Mouse (Mus musculus) heart, adult 2 months (tissue): ENCODE data around the gene Hoxb2.

Source experiments
- CTCF ChIP-seq: fragments of 200-600 bp; IDR thresholded peaks from 2 replicates; pipeline ENCODE4 v1.8.1; 2022; ENCODE audit warnings: antibody characterized with exemption, mild to moderate bottlenecking, moderate library complexity
- EP300 ChIP-seq: fragments of 200-500 bp; IDR thresholded peaks from 2 replicates; pipeline ENCODE4 v1.6.1; 2011; ENCODE audit warnings: low read depth, low read length, control low read depth; ENCODE audit not compliant: insufficient read depth
- POLR2A ChIP-seq: fragments of 200-500 bp; IDR thresholded peaks from 2 replicates; pipeline ENCODE4 v1.6.1; 2011; ENCODE audit warnings: mild to moderate bottlenecking, low read depth, low read length, control low read depth; ENCODE audit not compliant: insufficient read depth

GRCm38 (mm10) chr11:96354801-96355311, 4.5 kb downstream of the Hoxb2 start:
- TF ChIP-seq POLR2A (no peak), CTCF (no peak), EP300 (no peak)
